Mouse (Mus musculus): ENCODE results near the gene Prss35.

GRCm38 (mm10) chr9:86775374-86775773 lies 31.9 kb downstream of the Prss35 start:
- TF ChIP-seq POLR2A (IDR thresholded peaks at IDR 0.05; ENCODE audit: low read depth, low read length): no peak
- TF ChIP-seq CTCF (IDR thresholded peaks at IDR 0.05; ENCODE audit: extremely low read depth, insufficient read length, insufficient replicate concordance, low read depth, low read length): no peak
